Mouse (Mus musculus) lung, adult 2 months (tissue): ENCODE data around the gene BC005537.

Experiments
- CTCF ChIP-seq: fragments of 200-500 bp; IDR thresholded peaks from 2 replicates; pipeline ENCODE4 v1.5.1; 2011; ENCODE audit warnings: mild to moderate bottlenecking, low read length, control low read depth; ENCODE audit not compliant: insufficient read depth
- POLR2A ChIP-seq: fragments of 200-500 bp; IDR thresholded peaks from 2 replicates; pipeline ENCODE4 v1.6.1; 2011; ENCODE audit warnings: low read depth, mild to moderate bottlenecking, control low read depth, low read length, borderline replicate concordance; ENCODE audit errors: extremely low read depth

GRCm38 (mm10) chr13:24851989-24852388 is 50.5 kb downstream of the BC005537 start:
- TF ChIP-seq CTCF (no peak), POLR2A (no peak)
